Mouse (Mus musculus) heart, adult 18-20 months (tissue): Measurements from ENCODE around the gene Npr2. TPM values are rescaled to one million over a fixed set of nuclear protein-coding genes. Genes with fewer than 3 reads are reported as not detected.

Experiments used
- DNase-seq, 2 experiments: peaks; one replicate each; pipeline ENCODE4 v3.0.0; 2021 to 2022; ENCODE audit warnings: mixed read lengths in 1 of 2
- total RNA-seq, 2 experiments: library from RNA; stranded (reverse); gene quantifications; 2 replicates each; pipeline ENCODE4 v1.2.3; 2021

Gene Npr2
- total RNA-seq, 2 experiments from 2014 or later, result 39.7 to 42.1 TPM

- DNase-seq, result no peak
These were observed 11.5 kb upstream of the Npr2 start for GRCm38 (mm10) chr4:43620146-43620778.

- DNase-seq, result no peak
These were observed 2.5 kb upstream of the Npr2 start for GRCm38 (mm10) chr4:43629106-43629817.

GRCm38 (mm10) chr4:43630030-43630581 lies 1.6 kb upstream of the Npr2 start:
- peak; percentile 89 to 91 for DNase-seq

- DNase-seq, result no peak
These were observed 1.1 kb upstream of the Npr2 start for GRCm38 (mm10) chr4:43630671-43631045.

- peak in 1 of 2 experiments; percentile 25 for DNase-seq
These were observed 503 bp downstream of the Npr2 start for GRCm38 (mm10) chr4:43631956-43632920.

GRCm38 (mm10) chr4:43633296-43633695 lies 1.6 kb downstream of the Npr2 start:
- no peak for DNase-seq

- DNase-seq, result no peak
These were observed 2.0 kb downstream of the Npr2 start for GRCm38 (mm10) chr4:43633736-43634135.

- no peak for DNase-seq
These were observed 3.1 kb downstream of the Npr2 start for GRCm38 (mm10) chr4:43634621-43635374.

- DNase-seq, result no peak
These were observed 5.0 kb downstream of the Npr2 start for GRCm38 (mm10) chr4:43636751-43637150.

- no peak for DNase-seq
These were observed 8.3 kb downstream of the Npr2 start for GRCm38 (mm10) chr4:43640076-43640475.

GRCm38 (mm10) chr4:43640491-43640890 lies 8.8 kb downstream of the Npr2 start:
- DNase-seq, result no peak

GRCm38 (mm10) chr4:43649783-43650182 lies 18.0 kb downstream of the Npr2 start:
- DNase-seq, result no peak

- no peak for DNase-seq
These were observed 21.0 kb downstream of the Npr2 start for GRCm38 (mm10) chr4:43652726-43653125.

GRCm38 (mm10) chr4:43653161-43654015 lies 21.7 kb downstream of the Npr2 start, which contains the start of gene Spag8:
Gene Spag8 (minus strand): TSS chr4:43653594.
- peak; percentile 52 to 53 for DNase-seq

- no peak for DNase-seq
These were observed 24.1 kb downstream of the Npr2 start for GRCm38 (mm10) chr4:43655656-43656338.

GRCm38 (mm10) chr4:43656339-43657109 lies 24.8 kb downstream of the Npr2 start, which contains the start of gene Hint2:
Gene Hint2 (minus strand): TSS chr4:43656466.
- DNase-seq, result peak; percentile 94 to 97

GRCm38 (mm10) chr4:43657146-43657545 lies 25.4 kb downstream of the Npr2 start:
- DNase-seq, result no peak

- DNase-seq, result no peak
These were observed 34.7 kb downstream of the Npr2 start for GRCm38 (mm10) chr4:43666412-43666811.
